Mouse (Mus musculus) C2C12 (cell line): ENCODE measurements at regions not wholly inside any gene's neighbourhood (a gene's known extent, or its start where the extent isn't known, plus 50 kb on each side); places are given as distances from the start of the nearest gene placed in this dataset.

ENCODE experiments used
- H3K27me3 ChIP-seq: one replicate; pipeline ENCODE4 v1.6.1; 2011; ENCODE audit not compliant: control insufficient read depth, insufficient read depth, insufficient read length
- H3K36me3 ChIP-seq: one replicate; pipeline ENCODE4 v1.6.1; 2011; ENCODE audit not compliant: control insufficient read depth, insufficient read depth
- H3K4me3 ChIP-seq: one replicate; pipeline ENCODE4 v1.5.1; 2011; ENCODE audit warnings: mild to moderate bottlenecking, control low read depth; ENCODE audit not compliant: poor library complexity, insufficient read depth, severe bottlenecking
- H3K79me2 ChIP-seq: one replicate; pipeline ENCODE4 v1.6.1; 2011; ENCODE audit not compliant: control insufficient read depth, insufficient read depth
- H3K79me3 ChIP-seq: one replicate; pipeline ENCODE4 v1.6.1; 2011; ENCODE audit warnings: low read depth, control low read depth
- H3ac ChIP-seq: one replicate; pipeline ENCODE3; 2011; ENCODE audit warnings: low read depth; ENCODE audit not compliant: control insufficient read depth, insufficient read length
- CEBPB ChIP-seq: IDR thresholded peaks from one replicate; pipeline ENCODE4 v1.6.1; 2011; ENCODE audit warnings: low read depth, mild to moderate bottlenecking, control low read depth, moderate library complexity
- CTCF ChIP-seq: IDR thresholded peaks from one replicate; pipeline ENCODE4 v1.5.1; 2011; ENCODE audit not compliant: control insufficient read depth, insufficient read depth, insufficient read length
- FOSL1 ChIP-seq: IDR thresholded peaks from one replicate; pipeline ENCODE4 v1.8.0; 2011; ENCODE audit warnings: mild to moderate bottlenecking, low read length; ENCODE audit not compliant: poor library complexity, insufficient read depth, severe bottlenecking
- MAX ChIP-seq: IDR thresholded peaks from one replicate; pipeline ENCODE4 v1.6.1; 2011; ENCODE audit warnings: mild to moderate bottlenecking, control low read depth
- MYOD1 ChIP-seq: IDR thresholded peaks from one replicate; pipeline ENCODE4 v1.6.1; 2011; ENCODE audit warnings: low read depth; ENCODE audit not compliant: control insufficient read depth, insufficient read length
- MYOG ChIP-seq: IDR thresholded peaks from one replicate; pipeline ENCODE4 v1.6.1; 2011; ENCODE audit not compliant: control insufficient read depth, insufficient read length; ENCODE audit errors: extremely low read depth
- USF1 ChIP-seq: IDR thresholded peaks from one replicate; pipeline ENCODE4 v1.6.1; 2011; ENCODE audit warnings: low read depth, mild to moderate bottlenecking, control low read depth, moderate library complexity

GRCm38 (mm10) chr3:147254454-147254853, 402.3 kb downstream of the Ttll7 start:
- H3K4me3 ChIP-seq: no peak overlapping the region
- TF ChIP-seq MYOD1 (no peak), MYOG (no peak), USF1 (no peak), CTCF (no peak), CEBPB (no peak), FOSL1 (no peak), MAX (no peak)
- H3K79me2 ChIP-seq: no peaks in the 10 kb centered on the region
- H3ac ChIP-seq: no peak overlapping the region
- H3K79me3 ChIP-seq: no peaks in the 10 kb centered on the region
- no peaks in the 10 kb centered on the region for H3K36me3 ChIP-seq
- H3K27me3 ChIP-seq: no peaks in the 10 kb centered on the region

GRCm38 (mm10) chr3:147260958-147261595, 408.9 kb downstream of the Ttll7 start:
- no peaks in the 10 kb centered on the region for H3K27me3 ChIP-seq
- H3K79me2 ChIP-seq: no peaks in the 10 kb centered on the region
- TF ChIP-seq MYOD1 (no peak), MAX (no peak), USF1 (no peak), CTCF (no peak)
- no peak overlapping the region for H3K4me3 ChIP-seq
- no peak overlapping the region for H3ac ChIP-seq
- H3K79me3 ChIP-seq: no peaks in the 10 kb centered on the region
- no peaks in the 10 kb centered on the region for H3K36me3 ChIP-seq

- H3ac ChIP-seq: no peak overlapping the region
- H3K4me3 ChIP-seq: no peak overlapping the region
- no peak for TF ChIP-seq FOSL1
- no peak for TF ChIP-seq USF1
- TF ChIP-seq CEBPB: no peak
- TF ChIP-seq CTCF: no peak
- no peak for TF ChIP-seq MYOD1
- TF ChIP-seq MAX: no peak
- no peak for TF ChIP-seq MYOG
- H3K36me3 ChIP-seq: no peaks in the 10 kb centered on the region
- no peaks in the 10 kb centered on the region for H3K79me2 ChIP-seq
- no peaks in the 10 kb centered on the region for H3K27me3 ChIP-seq
- H3K79me3 ChIP-seq: no peaks in the 10 kb centered on the region
Measured at GRCm38 (mm10) chr3:147266556-147266955, 414.4 kb downstream of the Ttll7 start.

GRCm38 (mm10) chr3:147273446-147273845, 421.3 kb downstream of the Ttll7 start:
- Histone ChIP-seq H3K27me3 (no peaks in the 10 kb centered on the region), H3ac (no peak overlapping the region), H3K36me3 (no peaks in the 10 kb centered on the region), H3K79me3 (no peaks in the 10 kb centered on the region), H3K79me2 (no peaks in the 10 kb centered on the region), H3K4me3 (no peak overlapping the region)
- TF ChIP-seq CTCF (no peak), MYOD1 (no peak), USF1 (no peak), MAX (no peak), FOSL1 (no peak), MYOG (no peak), CEBPB (no peak)

- Histone ChIP-seq H3K79me2 (no peaks in the 10 kb centered on the region), H3ac (no peak overlapping the region), H3K79me3 (no peaks in the 10 kb centered on the region), H3K4me3 (no peak overlapping the region), H3K36me3 (no peaks in the 10 kb centered on the region), H3K27me3 (no peaks in the 10 kb centered on the region)
- no peak for TF ChIP-seq MYOD1
- no peak for TF ChIP-seq MAX
- TF ChIP-seq FOSL1: no peak
- no peak for TF ChIP-seq CTCF
- no peak for TF ChIP-seq MYOG
- no peak for TF ChIP-seq CEBPB
- no peak for TF ChIP-seq USF1
Measured at GRCm38 (mm10) chr3:147278602-147279001, 426.4 kb downstream of the Ttll7 start.

- no peaks in the 10 kb centered on the region for H3K36me3 ChIP-seq
- H3K79me2 ChIP-seq: no peaks in the 10 kb centered on the region
- no peak overlapping the region for H3ac ChIP-seq
- no peaks in the 10 kb centered on the region for H3K27me3 ChIP-seq
- no peaks in the 10 kb centered on the region for H3K79me3 ChIP-seq
- TF ChIP-seq MAX (no peak), MYOG (no peak), FOSL1 (no peak), CTCF (no peak), USF1 (no peak), MYOD1 (no peak)
- no peak overlapping the region for H3K4me3 ChIP-seq
Measured at GRCm38 (mm10) chr3:147283724-147284123, 431.6 kb downstream of the Ttll7 start.
